Mouse (Mus musculus): ENCODE results near the gene C8g.

Gene C8g

DNA sequence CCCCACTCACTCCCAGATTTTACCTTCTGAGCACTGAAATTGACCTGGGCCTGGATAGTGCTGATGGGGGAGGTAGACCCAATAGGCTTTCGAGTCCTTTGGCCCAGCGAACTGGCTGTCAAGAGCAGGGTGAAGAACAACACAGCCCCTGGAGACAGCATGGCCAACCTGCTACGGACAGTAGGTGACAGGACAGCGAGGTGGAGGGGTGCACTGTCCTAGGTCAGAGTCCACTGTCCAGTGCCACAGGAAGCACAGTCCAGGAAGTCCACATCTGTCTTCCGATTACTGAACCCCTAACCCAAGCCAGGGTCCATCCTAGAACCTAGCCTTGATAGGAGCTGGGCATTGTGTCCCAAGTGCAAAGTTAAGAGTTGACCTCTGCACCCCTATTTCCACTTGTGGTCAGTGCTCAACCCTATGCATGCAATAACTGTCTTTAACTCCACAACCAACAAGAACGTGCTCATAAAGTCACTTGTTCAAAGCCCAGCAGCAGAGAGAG, 1.4 kb downstream of the C8g start:
- DNase-seq, result no peak

DNA sequence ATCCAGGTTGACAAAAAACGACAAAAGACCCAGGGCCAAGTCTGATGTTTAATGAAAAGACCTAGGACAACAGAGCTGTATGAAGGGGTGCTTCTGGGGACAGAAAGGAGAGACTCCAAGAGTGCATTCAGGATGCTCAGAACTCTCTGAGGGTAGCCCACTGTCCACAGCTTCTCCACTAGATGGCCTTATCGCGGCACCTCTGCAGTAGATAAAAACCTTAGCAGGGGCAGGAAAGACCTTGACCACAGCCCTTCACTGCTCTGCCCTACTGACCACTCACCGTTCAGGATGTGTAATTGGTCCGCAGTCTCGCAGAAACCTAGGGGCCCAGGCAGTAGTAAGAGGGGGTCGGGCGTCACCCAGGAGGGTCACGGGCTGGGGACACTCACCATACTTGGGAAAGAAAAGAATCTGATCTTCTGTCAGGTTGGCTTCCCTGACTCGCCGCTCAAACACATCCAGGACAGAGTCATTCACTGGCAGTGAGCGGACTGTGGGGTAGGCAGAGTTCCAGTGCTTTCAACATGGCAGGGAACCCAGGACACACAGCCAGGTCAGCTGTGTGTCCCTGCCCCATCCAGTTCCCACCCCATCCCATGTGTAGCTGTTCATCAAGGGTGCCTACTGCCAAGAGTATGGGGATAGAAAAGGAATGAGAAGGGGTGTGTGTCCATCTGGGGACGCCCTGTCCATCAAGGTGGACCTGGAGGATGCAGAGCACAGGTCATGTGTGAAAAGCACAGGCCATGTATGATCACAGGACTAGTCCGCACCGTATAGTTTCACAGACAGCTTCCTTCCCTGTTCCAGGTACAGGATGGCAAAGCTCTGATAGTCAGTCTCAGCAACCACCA, 2.7 kb downstream of the C8g start:
- no peak for DNase-seq

- no peak for DNase-seq
Measured at GRCm38 (mm10) chr2:25497846-25498575, 3.5 kb downstream of the C8g start.

DNA sequence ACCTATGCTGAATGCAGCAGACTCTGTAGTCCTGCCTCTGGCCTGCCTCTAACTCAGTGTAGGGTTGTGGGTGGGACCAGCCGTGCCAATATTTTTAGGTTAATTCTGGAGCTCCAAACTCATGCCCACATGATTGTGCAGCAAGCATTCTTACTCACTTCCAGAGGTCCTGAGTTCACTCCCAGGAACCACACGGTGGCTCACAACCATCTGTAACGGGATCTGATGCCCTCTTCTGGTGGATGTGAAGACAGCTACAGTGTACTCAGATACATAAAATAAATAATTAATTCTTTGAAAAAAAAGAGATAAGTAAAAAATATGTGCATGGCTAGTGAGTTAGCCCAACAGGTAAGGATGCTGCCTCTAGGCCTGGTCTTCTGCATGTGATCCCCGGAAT, 5.1 kb downstream of the C8g start:
- DNase-seq, result no peak

DNA sequence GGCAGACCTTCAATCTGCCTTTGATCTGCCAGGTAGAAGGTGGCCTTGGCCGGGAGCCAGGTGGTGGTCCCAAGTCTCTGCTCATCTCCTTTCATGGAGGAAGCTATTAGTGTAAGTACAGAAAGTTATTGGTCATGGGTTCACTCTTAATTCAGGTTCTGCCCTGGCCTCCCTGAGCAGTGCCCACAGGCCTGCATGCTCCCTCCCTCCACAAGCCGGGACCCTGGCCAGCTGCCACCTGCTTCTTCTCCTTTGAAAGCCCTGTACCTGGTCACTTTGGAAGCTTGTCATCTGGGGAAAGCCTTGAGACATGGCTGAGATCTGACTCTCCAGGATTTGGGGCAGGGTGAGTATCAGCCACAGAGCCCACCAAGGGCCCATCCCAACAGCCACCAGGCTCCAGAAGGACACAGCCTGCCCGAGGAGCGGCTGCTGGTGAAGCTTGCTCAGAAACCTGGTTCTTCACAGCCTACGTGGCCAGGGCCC, 8.0 kb downstream of the C8g start, which contains the start of gene Lcn12:
Gene Lcn12 (minus strand): TSS at position 436 of the 486 bp plus-strand sequence.
- DNase-seq, result no peak

GRCm38 (mm10) chr2:25492988-25493387, 8.5 kb downstream of the C8g start:
- no peak for DNase-seq

DNA sequence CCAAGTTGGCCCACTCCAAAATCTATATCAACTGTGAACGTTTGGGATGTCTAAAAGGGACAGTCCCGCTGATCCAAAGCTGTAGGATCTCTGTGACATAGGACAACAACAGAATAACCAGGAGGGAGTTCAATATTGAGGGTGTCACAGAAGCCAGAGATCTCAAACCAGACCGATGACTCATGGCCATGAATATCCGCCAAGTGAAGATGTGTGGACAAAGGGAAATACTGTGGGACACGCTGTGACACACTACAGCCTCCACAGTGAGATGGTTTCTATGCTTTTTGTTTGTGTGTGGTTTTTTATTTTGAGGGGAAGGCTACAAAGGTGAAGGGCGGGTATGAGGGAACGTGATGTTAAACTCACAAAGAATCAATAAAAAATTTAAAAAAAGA, 12.8 kb downstream of the C8g start:
- no peak for DNase-seq

DNA sequence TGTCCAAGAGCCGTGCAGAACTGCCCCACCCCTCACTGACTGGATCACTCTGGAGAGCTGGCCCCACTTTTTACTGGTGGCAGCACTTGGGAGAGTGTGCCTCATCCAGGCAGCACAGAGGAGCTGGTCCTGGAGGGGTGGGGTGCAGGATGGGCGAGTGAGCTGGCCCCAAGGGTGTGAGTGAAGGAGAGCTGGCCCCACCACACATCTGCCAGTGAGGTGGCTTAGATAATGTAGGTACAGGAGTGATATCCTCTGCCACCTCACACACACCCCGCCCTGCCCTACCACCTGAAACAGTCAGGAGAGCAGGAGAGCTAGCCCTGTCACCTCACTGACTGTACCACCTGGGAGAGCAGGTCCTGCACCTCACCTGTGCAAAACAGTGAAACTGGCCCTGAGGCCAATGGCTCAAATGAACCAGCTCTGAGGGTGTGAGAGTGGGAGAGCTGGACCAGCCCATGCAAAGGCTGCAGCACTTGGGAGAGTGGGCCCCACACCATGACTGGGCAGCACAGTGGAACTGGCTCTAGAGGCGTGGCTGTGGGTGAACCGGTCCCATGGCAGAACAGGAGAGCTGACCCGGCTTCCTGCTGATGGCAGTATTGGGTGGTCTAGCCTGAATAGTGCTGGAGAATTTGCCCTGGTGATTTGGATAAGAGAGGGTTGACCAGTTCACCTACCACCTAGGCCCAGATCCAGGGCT, 13.4 kb downstream of the C8g start:
- no peak for DNase-seq

GRCm38 (mm10) chr2:25484901-25485647, 16.4 kb downstream of the C8g start:
- DNase-seq, result no peak

DNA sequence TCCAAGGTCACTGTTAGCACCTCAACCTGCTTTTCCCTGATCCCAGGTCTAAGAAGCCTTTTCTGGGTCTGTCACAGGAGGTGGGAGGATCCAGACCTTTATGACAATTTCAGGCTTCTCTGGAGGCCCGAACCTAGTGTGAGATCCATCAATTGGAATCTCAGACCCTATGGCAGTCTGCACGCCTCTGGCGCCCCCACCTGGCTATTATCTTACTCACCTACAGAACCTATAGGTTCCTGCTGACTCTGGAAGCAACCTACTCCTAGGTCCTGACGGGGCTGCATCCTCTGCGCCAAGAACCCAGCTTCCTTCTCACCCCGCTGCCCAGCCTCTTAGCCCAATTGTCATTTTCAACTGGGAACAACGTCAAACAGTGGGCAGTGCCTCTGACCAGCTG, 18.6 kb downstream of the C8g start:
- DNase-seq, result no peak

DNA sequence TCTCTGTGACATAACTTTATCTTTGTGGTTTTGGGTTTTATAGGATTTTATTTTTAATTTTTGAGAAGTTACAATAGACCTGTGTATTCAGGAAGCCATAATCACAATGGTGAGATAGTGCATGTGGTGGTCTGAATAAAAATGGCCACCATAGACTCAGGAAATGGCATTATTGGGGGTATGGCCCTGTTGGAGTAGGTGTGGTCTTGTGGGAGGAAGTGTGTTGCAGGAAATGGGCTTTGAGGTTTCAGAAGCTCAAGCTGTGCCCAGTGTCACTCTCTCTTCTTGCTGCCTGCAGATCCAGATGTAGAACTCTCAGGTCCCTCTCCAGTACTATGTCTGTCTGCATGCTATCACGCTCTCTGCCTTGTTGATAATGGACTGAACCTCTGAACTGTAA, 21.0 kb downstream of the C8g start:
- DNase-seq, result no peak

- DNase-seq, result no peak
Measured at GRCm38 (mm10) chr2:25479551-25480311, 21.8 kb downstream of the C8g start.

- peak; percentile 80 for DNase-seq
Measured at GRCm38 (mm10) chr2:25477967-25478675, 23.4 kb downstream of the C8g start.

- no peak for DNase-seq
Measured at GRCm38 (mm10) chr2:25477541-25477940, 24.0 kb downstream of the C8g start.

DNA sequence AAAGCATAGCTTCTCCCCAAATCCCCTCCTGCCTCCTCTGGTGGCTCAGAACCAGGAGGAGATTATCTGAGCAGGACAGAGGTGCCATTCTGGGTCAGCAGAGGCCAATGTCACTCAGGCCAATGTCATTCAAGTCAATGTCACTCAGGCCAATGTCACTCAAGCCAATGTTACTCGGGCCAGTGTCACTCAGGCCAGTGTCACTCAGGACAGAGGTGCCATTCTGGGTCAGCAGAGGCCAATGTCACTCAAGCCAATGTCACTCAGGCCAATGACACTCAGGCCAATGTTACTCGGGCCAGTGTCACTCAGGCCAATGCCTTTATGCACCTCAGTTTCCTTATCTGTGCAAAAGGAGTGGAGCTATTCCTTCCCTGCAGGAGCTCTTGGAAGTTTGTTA, 29.0 kb downstream of the C8g start:
- no peak for DNase-seq

DNA sequence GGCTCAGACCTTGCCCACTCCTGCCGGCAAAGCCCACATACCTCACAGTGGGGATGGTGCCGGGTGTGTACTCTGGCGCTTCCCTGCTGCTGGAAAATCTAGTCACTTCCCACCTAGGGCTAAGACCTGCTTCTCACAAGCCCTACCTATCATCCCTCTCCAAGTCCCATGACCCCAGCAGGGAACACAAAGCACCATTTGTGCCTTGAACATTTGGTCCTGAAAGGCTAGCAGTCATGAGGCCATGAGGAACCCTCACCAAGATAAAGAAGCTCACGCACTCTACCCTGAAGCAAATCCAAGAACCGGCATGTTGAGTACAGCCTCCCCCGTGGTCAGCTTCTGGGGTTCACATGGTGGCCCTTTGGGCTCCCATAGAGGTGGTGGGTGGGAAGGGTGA, 31.6 kb downstream of the C8g start, which contains the start of gene Ptgds:
Gene Ptgds (minus strand): TSS at position 78 of the 400 bp plus-strand sequence.
- no peak for DNase-seq

- peak; percentile 70 for DNase-seq
Measured at GRCm38 (mm10) chr2:25468962-25469915, 32.3 kb downstream of the C8g start.

DNA sequence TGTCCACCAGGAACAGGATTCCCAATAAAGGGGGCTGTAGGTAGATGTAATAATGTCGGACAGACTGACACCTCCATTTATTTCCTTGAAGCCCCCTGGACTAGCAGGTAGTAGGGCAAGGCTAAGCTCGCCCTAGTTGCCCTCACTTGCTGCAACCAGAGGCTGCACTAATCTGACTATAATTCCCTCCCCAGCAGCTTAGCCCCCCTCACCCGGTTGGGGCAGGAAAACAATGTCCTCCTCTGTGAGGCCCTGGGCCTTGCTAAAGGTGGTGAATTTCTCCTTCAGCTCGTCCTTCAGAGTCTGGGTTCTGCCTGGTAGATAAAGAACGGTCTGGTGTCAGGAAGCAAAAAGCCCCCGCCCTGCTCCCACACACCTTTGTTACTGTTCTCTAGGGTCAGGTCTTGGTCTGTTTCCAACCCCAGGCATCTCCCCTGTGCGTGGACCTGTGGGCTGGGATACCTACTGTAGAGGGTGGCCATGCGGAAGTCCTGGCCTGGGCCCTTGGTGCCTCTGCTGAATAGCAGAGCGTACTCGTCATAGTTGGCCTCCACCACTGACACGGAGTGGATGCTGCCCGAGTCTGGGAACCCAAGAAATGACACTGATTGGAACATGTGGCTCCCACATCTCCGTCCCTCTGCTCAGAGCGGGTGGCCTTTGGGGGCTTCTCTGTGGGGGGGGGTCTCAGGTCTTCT, 33.8 kb downstream of the C8g start:
- DNase-seq, result no peak
